Mouse (Mus musculus) frontal cortex, postnatal 25 days (tissue): ENCODE measurements around the gene Egfl8.

Source experiments
- DNase-seq, 2 experiments: peaks; one replicate each; pipeline ENCODE4 v3.0.0; 2022; ENCODE audit warnings: low spot score in 2 of 2

Gene Egfl8

DNA sequence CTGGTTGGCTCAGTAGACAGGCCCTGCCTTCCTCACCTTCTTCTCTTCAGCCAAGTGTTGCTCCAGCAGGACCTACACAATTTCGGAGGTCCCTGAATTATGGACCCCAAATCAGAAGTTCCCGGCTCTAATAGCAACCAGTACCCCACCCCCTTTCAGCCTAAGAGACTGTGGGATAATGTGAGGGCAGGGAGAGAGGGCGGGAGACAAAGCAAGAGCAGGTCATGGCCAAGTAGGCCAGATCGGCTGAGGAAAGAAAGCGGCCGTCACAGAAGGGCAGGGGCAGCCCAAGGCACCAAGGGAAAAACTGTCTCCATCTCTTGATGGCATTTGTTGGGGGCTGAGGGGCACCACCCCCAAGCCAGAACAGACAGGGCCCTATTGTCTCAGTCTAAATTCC lies at the start of gene Egfl8:
Egfl8 (minus strand) TSS at position 101 of the 400 bp plus-strand sequence.
- no peak for DNase-seq

GRCm38 (mm10) chr17:34664472-34664871 lies 48.7 kb upstream of the Egfl8 start:
- no peak for DNase-seq

DNA sequence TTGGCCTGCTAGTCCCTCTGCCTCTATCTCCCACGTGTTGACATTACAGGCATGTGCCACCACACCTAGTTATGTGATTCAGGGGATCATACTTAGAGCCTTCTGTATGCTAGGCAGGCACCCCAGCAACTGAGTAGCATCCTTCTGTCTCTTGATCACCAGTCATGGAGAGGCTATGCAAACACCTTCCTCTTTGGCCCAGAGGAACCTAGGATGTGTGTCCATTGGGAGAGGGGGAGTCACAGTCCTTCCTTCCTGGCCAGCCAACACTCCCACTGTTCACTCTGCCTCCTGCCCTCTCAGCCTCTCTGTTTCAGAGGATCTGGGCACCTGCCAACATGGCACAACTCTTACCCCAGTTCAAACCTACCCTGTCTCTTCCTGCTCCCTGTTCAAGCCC lies 47.8 kb upstream of the Egfl8 start:
- DNase-seq: no peak

DNA sequence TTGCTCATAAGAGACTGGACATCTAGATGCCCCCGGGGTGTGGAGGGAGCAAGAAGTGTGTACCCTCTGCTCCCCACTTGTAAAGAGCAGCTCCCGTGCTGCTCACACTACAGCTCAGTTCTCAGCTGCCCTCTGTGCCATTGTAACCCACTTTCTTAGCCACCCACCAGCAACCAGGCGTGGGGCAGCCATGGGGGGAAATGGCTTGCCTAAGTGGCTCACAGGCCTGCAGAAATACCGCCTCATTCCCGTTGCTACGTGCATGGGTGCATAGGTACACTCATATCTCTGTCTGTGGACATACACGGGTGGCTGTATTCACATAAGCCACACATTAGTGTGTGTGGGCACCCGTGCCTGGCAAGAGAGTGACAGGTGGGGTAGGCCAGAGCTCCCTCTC lies 47.2 kb upstream of the Egfl8 start:
- no peak for DNase-seq

DNA sequence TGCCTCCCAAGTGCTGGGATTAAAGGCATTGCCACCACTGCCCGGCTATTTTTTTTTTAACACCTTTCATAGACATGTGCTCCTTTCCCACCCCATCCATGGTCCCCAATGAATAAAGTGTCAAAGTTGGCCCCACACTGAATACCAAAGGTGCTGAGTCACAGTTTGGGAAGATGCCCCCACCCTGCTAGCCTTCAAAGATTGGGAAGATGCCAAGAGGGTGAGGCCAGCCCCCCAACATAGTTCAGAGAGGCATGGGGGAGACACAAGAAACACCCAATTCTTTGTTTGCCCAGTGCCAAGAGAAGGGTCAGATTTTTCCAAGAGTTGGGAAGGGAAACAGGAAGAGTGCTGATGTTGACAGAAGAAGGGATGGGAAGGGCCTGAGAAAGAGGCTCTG lies 46.7 kb upstream of the Egfl8 start:
- DNase-seq: no peak

DNA sequence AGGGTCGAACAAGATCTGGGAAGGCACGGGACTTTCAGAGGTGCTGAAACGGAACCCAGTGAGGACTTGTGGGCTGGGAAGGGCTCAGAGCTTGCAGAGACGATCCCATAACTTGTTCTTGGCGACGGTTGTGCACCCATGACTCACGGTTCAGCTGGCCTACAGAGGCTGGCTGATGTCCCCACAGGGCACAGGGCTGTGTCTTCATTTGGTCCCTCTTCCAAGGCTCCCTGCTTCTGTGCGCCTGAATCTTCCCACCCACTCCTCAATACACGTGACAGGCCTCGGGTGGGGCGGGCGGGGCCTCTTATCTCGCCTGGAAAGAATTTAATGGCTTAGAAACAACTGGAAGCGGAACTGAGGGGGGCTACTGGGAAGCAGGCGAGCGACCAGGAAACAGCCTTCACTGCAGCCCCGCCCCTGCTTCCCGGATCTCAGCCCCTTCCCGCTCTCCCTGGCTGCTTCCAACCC lies 45.4 kb upstream of the Egfl8 start:
- DNase-seq: no peak

GRCm38 (mm10) chr17:34660259-34660820 lies 44.6 kb upstream of the Egfl8 start:
- no peak for DNase-seq

DNA sequence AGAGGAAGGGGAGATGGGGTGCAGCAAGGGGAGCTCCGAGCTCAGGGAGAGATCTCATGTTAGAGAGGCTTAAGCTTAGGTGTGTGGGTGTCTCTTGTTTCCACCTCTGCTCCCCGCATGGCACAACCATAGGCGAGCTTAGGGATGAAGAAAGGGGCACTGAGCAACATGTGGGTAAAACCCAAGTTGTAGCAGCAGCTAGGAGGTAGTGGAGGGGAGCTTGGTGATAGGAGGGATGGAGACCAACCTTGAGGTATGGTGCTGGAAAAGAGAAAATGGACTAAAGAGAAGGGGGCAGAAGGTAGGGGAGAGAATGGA lies 44.1 kb upstream of the Egfl8 start:
- no peak for DNase-seq

DNA sequence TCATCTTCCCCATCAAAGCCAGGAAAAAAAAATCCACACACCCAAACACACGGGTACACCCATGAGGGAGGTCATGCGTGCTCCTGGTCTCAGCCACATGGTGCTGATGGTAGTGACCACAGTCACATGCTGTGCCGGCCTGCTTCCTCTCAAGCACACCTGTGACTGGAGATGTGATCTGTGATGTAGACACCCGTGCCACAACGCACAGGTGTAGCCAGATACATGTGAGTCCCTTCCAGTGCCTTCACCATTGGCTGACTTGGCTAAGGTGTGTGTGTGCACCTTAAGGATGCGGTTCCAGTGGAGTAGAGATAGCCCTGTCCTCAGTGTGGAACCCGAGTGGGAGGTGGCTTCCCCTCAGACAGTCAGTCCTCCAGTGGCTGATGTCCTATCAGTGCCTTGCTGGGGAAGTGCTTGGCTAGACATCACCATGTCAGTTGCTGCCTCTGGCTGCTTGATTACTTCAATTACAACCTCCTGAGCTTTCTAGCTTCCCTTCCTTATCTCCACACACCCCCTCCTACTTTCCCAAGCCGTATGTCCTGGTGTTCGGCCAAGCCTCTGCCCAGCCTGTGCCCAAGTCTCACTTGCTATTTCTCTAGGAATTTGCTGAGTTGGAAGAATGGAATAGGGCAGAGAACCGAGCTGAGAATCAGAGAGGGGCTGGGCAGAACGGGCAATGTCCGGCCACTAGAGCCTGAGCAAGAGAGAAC lies 43.6 kb upstream of the Egfl8 start:
- DNase-seq: no peak

DNA sequence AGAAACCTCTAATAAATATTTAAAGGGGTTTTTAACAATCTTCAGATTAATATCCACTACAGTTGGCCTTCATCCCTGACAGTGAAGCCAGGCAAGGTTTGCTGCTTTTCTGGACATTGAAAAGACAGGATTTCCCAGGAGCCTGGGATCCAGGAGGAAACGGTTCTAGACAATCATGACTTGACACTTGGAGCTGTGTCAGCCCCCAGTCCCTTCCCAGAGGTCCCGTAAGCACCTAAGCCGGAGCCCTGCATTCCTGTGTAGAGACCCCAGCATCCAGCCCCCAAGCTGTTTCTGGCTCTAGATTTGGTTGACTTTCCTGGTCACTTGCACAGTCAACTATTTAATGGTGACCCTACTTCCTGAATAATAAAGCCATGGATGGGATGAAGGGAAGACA lies 42.8 kb upstream of the Egfl8 start:
- no peak for DNase-seq

DNA sequence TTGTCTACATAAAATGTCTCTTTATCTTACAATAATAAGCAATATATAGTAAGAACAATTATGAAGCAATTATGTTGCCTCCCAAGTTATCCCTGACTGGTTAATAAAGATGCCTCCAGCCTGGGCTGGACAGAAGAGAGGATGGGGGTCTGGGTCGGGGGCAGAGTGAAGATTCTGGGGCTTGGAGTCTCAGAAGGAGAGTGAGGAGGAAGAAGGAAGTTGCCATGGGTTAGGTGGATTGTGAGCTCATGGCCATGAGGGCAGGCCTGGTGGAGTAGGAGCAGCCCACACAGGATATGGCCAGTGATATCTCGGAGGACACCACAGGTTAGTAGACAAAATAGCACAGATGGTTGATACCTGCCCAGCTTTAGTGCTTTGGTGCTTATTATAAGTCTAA lies 42.4 kb upstream of the Egfl8 start:
- DNase-seq: no peak

GRCm38 (mm10) chr17:34657271-34657670 lies 41.5 kb upstream of the Egfl8 start:
- no peak for DNase-seq

DNA sequence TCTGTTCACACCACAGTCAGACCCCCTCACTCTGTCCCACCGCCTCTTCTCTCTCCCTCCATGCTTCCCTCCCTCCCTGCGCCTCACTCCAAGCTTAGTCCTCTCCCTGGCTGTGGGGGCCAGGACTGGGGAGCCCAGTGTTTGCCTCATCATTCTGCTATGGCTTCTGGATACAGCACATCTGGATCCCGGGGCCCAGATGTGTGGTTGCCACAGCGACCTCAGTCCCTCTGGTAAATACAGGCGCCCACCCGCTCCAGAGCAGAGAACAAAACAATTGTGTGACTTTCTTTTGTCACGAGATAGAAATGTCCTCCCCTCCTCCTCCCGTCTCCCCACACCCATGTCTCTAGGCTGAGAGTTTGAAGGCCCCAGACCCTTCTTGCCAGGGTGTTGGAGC lies 40.9 kb upstream of the Egfl8 start:
- no peak for DNase-seq

DNA sequence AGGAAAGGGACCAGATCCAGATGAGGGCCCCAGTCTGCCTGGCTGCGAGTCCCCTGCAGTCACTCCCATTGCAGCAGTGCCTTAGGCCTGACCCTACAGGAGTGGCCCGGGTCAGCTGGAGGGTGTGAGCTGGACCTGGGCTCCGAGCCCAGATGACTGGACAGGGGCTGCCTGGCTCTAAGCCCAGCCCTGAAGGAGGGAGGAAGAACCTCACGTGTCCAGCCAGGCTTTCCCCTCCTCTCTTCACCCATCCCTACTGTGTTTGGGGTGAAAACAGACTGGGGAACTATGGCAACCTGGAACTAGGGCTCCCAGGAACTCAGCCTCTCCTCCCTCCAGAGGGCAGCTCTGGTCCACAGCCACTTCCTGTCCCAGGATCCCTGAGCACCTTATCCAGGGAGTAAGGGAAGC lies 39.8 kb upstream of the Egfl8 start:
- no peak for DNase-seq

GRCm38 (mm10) chr17:34655160-34655559 lies 39.4 kb upstream of the Egfl8 start:
- DNase-seq: no peak

GRCm38 (mm10) chr17:34654392-34654791 lies 38.6 kb upstream of the Egfl8 start:
- DNase-seq: no peak

- no peak for DNase-seq
These were observed 38.0 kb upstream of the Egfl8 start for GRCm38 (mm10) chr17:34653746-34654285.

DNA sequence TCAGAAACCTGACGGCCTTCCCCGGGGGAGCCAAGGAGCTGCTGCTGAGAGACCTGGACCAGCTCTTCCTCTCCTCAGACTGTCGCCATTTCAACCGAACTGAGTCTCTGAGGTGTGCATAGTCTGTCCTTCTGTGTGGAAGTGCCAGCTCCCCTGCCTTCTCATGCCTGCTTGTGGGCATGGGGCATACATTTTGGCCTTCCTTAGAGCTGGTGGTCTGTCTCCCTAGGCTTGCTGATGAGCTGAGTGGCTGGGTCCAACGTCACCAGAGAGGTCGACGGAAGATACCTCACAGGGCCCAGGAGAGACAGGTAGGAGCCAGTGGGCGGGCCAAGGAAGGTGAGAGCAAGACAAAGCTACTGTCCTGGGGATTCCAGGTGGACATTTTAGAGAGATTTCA lies 37.2 kb upstream of the Egfl8 start:
- no peak for DNase-seq

DNA sequence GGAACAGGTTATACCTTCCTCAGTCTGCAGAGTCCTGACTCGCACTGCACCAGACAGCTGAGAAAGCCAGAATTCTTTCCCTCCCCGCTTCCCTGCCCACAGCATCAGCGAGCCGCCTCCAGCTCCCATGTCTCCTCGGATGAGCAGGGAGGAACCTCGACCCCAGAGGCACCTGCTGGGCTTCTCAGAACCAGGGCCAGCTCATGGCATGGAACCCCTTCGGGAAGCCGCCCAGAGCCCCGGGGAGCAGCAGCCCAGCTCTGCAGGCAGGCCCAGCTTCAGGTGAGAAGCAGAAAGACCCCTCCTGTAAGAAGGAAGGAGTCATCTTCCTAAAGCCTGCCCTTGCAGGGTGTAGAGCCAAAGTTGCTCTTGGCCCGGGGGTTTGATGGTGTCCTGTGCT lies 36.8 kb upstream of the Egfl8 start:
- DNase-seq: no peak

- DNase-seq: no peak
These were observed 35.9 kb upstream of the Egfl8 start for GRCm38 (mm10) chr17:34651507-34652221.

GRCm38 (mm10) chr17:34650781-34651180 lies 35.0 kb upstream of the Egfl8 start:
- no peak for DNase-seq

GRCm38 (mm10) chr17:34649106-34649864 lies 33.5 kb upstream of the Egfl8 start:
- no peak for DNase-seq
